ENCODE assay signal across 8 mouse cellular contexts in the genomic region with DNA sequence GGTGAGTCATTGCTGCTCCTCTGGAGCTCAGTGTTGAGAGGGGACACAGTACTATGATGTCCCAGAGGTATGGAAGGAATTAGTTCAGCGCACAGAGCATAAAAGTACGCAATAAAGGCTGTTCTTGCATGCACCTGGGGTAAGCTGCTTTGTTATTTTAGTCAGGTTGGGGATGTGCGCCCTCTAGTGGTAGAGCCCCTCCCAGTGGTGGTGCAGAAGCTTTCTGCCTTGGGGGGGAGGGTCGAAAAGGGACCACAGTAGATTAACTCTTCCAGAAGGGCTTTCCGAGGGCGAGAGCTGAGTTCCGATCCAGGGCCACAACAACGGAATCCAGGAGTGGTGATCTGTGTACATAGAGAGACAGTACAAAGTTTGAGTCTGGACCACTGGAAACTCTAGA. TPM values are rescaled to one million over a fixed set of nuclear protein-coding genes. Genes with fewer than 3 reads are reported as not detected.
DNase-seq lines count a peak whose midpoint lies in the region.

No protein-coding gene starts in this region.

- no peak overlapping the region for H3K27ac ChIP-seq in limb, embryonic 10.5 days

- WGBS in limb, embryonic 10.5 days = 53% methylated on average over 8 of the region's 8 CpGs

- peaks cover 25% of the 10 kb centered on the region for H3K4me1 ChIP-seq in limb, embryonic 10.5 days

- no peak overlapping the region for H3K4me3 ChIP-seq in limb, embryonic 10.5 days

- peak; percentile 74 for DNase-seq in heart, postnatal 4 days
- DNase-seq in heart, postnatal 25 days (ENCODE audit: low spot score) = no peak
- DNase-seq in urinary bladder, postnatal 25 days (ENCODE audit: low spot score) = peak; percentile 48
- DNase-seq in urinary bladder, postnatal 10 days (ENCODE audit: low spot score) = no peak
- peak; percentile 73 to 78 for DNase-seq in cerebellum, postnatal 10 days
- peak; percentile 85 for DNase-seq in limb, embryonic 10.5 days (ENCODE audit: low spot score)
- DNase-seq in spleen, postnatal 10 days (ENCODE audit: low spot score in 2 of 2) = peak; percentile 29 to 69
- DNase-seq in urinary bladder, postnatal 4 days (ENCODE audit: low spot score in 2 of 2) = no peak

- H3K36me3 ChIP-seq in limb, embryonic 10.5 days = no peaks in the 10 kb centered on the region

- H3K9me3 ChIP-seq in limb, embryonic 10.5 days (replicated peaks) = no peaks in the 10 kb centered on the region

- intact Hi-C loops in heart, postnatal 25 days (cut with DNase I) = loop anchor here (5.0 kb wide), 1 partner anchor 291 kb away; no protein-coding TSS in a partner anchor

- peaks cover 8% of the 10 kb centered on the region for H3K27me3 ChIP-seq in limb, embryonic 10.5 days (ENCODE audit: low read depth, poor library complexity, severe bottlenecking)

RNA-seq across cellular contexts. Expression of gene Fgf18, which starts 49.3 kb away (rescaled TPM):
- 10 to 100 TPM; 11.1 to 14.1 TPM for total RNA-seq in heart, postnatal 4 days (2021)
- total RNA-seq in heart, postnatal 25 days (2021) = 1 to 10 TPM; 5.1 to 6.0 TPM
- polyA plus RNA-seq in limb, embryonic 10.5 days (2016; fragmentation: Nextera tagmentation; extraction: Ambion mirVana) = 1.7 and 5.7 TPM in 2 replicates

Comparison
In these comparisons a context has a peak if more than half of its experiments do, and no peak if none do; other contexts are left out.
1. DNase-seq: peak in heart, postnatal 4 days (single experiment), urinary bladder, postnatal 25 days (single experiment), cerebellum, postnatal 10 days (2 of 2), limb, embryonic 10.5 days (single experiment) and spleen, postnatal 10 days (2 of 2); none in heart, postnatal 25 days (single experiment), urinary bladder, postnatal 10 days (single experiment) and urinary bladder, postnatal 4 days (0 of 2).